Mouse (Mus musculus): ENCODE measurements around the gene Crabp1.

Crabp1 gene

GRCm38 (mm10) chr9:54770140-54770780, 5.7 kb downstream of the Crabp1 start:
- DNase-seq (ENCODE audit: low spot score) = no peak

- no peak for DNase-seq (ENCODE audit: low spot score)
Measured at GRCm38 (mm10) chr9:54776451-54776982, 12.0 kb downstream of the Crabp1 start.

DNA sequence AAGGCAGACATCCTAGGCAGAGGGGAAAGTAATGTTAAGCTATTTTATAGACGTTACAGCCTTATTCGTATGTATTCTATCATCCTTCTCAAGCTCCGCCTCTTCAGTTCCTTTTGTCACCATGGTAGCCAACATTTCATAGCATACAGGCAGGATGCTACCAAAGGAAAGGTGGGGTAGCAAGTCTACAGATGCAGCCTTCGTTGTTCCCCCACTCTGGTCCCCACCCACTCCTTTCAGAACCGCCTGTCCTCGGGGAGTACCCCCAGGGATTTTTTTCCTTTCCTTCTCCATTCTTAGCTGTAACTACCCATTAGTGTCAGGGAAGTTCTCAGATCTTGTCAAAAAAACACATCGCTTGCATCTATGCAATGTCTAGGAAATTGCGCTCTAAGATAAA, 14.7 kb downstream of the Crabp1 start:
- DNase-seq (ENCODE audit: low spot score) = no peak

GRCm38 (mm10) chr9:54782504-54782903, 18.0 kb downstream of the Crabp1 start:
- DNase-seq (ENCODE audit: low spot score) = no peak

- peak; percentile 77 for DNase-seq (ENCODE audit: low spot score)
Measured at GRCm38 (mm10) chr9:54784003-54784402, 19.5 kb downstream of the Crabp1 start.

GRCm38 (mm10) chr9:54785215-54785614, 20.7 kb downstream of the Crabp1 start:
- DNase-seq (ENCODE audit: low spot score) = no peak

DNA sequence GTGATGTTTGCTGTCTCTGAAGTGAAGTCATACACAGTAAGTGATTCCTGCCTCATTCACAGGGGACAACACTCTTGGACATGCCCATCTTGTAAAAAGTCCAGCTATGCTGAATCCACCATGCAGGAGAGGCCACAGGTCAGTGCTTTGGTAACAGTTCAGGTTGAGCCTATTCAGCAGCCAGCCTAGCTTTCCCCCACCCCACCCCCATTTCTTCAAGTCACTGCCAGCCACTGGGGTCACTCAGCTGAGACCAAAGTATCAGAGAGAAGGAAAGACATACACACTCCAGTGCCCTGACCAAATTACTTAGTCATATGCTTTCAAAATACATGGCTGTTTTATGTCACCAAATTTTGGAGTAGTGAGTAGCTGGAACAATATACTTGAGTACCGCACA, 21.5 kb downstream of the Crabp1 start:
- DNase-seq (ENCODE audit: low spot score) = no peak

- peak; percentile 63 for DNase-seq (ENCODE audit: low spot score)
Measured at GRCm38 (mm10) chr9:54787760-54788159, 23.2 kb downstream of the Crabp1 start.

DNA sequence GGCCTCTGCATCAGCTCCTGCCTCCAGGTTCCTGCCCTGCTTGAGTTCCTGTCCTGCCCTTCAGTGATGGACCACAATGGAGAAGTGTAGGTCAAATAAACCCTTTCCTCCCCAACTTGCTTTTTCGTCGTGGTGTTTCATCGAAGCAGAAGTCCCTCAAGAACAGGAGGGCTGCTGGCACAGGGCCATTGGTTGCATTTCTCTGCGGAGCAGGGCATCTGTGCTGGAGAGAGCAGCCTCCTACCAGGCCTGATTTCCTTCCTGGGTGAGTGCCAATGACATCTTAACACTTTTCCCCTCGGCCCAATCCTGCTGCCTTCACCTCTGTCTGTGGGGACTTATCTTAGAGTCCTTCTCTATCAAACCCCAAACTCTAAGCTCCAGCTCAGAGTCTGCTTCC, 25.7 kb downstream of the Crabp1 start:
- DNase-seq (ENCODE audit: low spot score) = no peak

GRCm38 (mm10) chr9:54801460-54801961, 37.0 kb downstream of the Crabp1 start:
- peak; percentile 64 for DNase-seq (ENCODE audit: low spot score)

- peak; percentile 81 for DNase-seq (ENCODE audit: low spot score)
Measured at GRCm38 (mm10) chr9:54802749-54803679, 38.5 kb downstream of the Crabp1 start.

GRCm38 (mm10) chr9:54804351-54804750, 39.8 kb downstream of the Crabp1 start:
- DNase-seq (ENCODE audit: low spot score) = no peak

- peak; percentile 56 for DNase-seq (ENCODE audit: low spot score)
Measured at GRCm38 (mm10) chr9:54807761-54808160, 43.2 kb downstream of the Crabp1 start.

- peak; percentile 45 for DNase-seq (ENCODE audit: low spot score)
Measured at GRCm38 (mm10) chr9:54809953-54810352, 45.4 kb downstream of the Crabp1 start.

DNA sequence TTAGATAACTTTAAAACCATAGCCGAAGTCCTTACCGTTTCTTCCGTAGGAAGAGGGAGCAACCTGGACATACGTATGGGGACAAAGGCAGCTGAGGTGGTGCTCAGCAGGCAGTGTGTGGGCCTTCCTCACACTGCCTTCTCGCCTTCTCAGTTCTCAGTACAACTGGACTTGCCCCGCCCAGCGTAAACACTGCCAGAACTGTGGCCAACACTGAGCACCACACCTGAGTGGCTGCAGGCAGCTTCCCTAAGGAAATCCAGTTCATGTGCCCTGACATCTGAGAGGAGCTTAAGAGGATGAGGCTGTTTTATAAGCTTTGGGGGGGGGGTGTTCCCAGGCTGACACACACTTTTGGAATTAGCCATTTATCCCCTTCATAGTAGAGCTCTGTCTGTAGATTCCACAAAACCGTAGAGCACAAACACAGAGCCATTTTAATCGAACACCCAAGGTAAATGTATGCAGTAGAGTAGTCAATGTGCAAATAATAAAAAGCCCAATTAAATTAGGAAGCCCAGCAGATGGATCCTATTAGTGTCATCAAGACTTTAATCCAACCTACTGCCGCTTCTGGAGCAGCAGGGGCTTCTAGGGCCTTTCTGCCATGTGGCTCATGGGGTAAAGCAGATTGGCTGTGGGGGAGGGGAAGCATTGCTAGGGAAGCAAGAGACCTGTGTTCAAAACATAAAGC, 52.1 kb downstream of the Crabp1 start:
- DNase-seq (ENCODE audit: low spot score) = peak; percentile 72

- DNase-seq (ENCODE audit: low spot score) = peak; percentile 91
Measured at GRCm38 (mm10) chr9:54821442-54822100, 57.0 kb downstream of the Crabp1 start.
